Mouse (Mus musculus) MEL (cell line): Measurements from ENCODE around the gene Slc39a2. TPM values are rescaled to one million over a fixed set of nuclear protein-coding genes. Genes with fewer than 3 reads are reported as not detected.

Experiments
- DNase-seq: peaks from one replicate; pipeline ENCODE4 v3.0.0; 2011; ENCODE audit warnings: low read depth, low spot score
- H3K27ac ChIP-seq: 2 replicates; pipeline ENCODE4 v1.5.1; 2012; ENCODE audit warnings: low read depth, mild to moderate bottlenecking, control low read depth, low read length, moderate library complexity; ENCODE audit not compliant: control insufficient read depth
- H3K27me3 ChIP-seq, 2 experiments: fragments of 150-350 bp in 1 of 2; sonication (generic) in 1 of 2; 2 replicates each; pipeline ENCODE4 v1.6.1; 2012; ENCODE audit warnings: low read length in 2 of 2, mild to moderate bottlenecking in 2 of 2, improper control_type of control experiment in 1 of 2, moderate library complexity in 1 of 2; ENCODE audit not compliant: insufficient read depth in 2 of 2, control insufficient read depth in 1 of 2
- H3K36me3 ChIP-seq, 2 experiments: 2 replicates each; pipeline ENCODE4 v1.6.1; 2012 to 2014; ENCODE audit warnings: low read length in 2 of 2, improper control_type of control experiment in 1 of 2, inconsistent platforms in 1 of 2, mild to moderate bottlenecking in 1 of 2; ENCODE audit not compliant: insufficient read depth in 2 of 2, control insufficient read depth in 1 of 2
- H3K4me1 ChIP-seq, 2 experiments: fragments of 150-350 bp in 1 of 2; sonication (generic) in 1 of 2; 2 replicates each; pipeline ENCODE4 v1.6.1; 2012; ENCODE audit warnings: low read length in 2 of 2, improper control_type of control experiment in 1 of 2, mild to moderate bottlenecking in 1 of 2; ENCODE audit not compliant: insufficient read depth in 2 of 2, control insufficient read depth in 1 of 2
- H3K4me3 ChIP-seq, 2 experiments: fragments of 150-350 bp in 1 of 2; sonication (generic) in 1 of 2; 2 replicates each; pipeline ENCODE4 v1.5.1; 2012; ENCODE audit warnings: low read depth in 2 of 2, low read length in 2 of 2, mild to moderate bottlenecking in 2 of 2, moderate library complexity in 2 of 2, control low read depth in 1 of 2, improper control_type of control experiment in 1 of 2; ENCODE audit not compliant: control insufficient read depth in 1 of 2, insufficient read depth in 1 of 2
- H3K79me2 ChIP-seq: 2 replicates; pipeline ENCODE4 v1.6.1; 2012; ENCODE audit warnings: mild to moderate bottlenecking, low read length, moderate library complexity; ENCODE audit not compliant: control insufficient read depth, poor library complexity, insufficient read depth
- H3K9ac ChIP-seq: 2 replicates; pipeline ENCODE4 v1.6.1; 2012; ENCODE audit warnings: low read depth, mild to moderate bottlenecking, control low read depth, low read length, moderate library complexity; ENCODE audit not compliant: control insufficient read depth, poor library complexity, severe bottlenecking
- H3K9me3 ChIP-seq: fragments of 150-350 bp; sonication (generic); replicated peaks from 2 replicates; pipeline ENCODE4 v1.6.1; 2012; ENCODE audit warnings: mild to moderate bottlenecking, low read length, improper control_type of control experiment, moderate library complexity; ENCODE audit not compliant: insufficient read depth
- BHLHE40 ChIP-seq: IDR thresholded peaks from 2 replicates; pipeline ENCODE4 v1.6.1; 2012; ENCODE audit warnings: low read depth, mild to moderate bottlenecking, inconsistent platforms, low read length, improper control_type of control experiment, borderline replicate concordance
- CHD2 ChIP-seq: IDR thresholded peaks from 2 replicates; pipeline ENCODE4 v1.6.1; 2011; ENCODE audit warnings: low read length, improper control_type of control experiment
- EP300 ChIP-seq, 2 experiments: IDR thresholded peaks; 2 replicates each; pipeline ENCODE4 v1.6.1; 2011; ENCODE audit warnings: improper control_type of control experiment in 2 of 2, low read length in 2 of 2, low read depth in 1 of 2, mild to moderate bottlenecking in 1 of 2
- GATA1 ChIP-seq: IDR thresholded peaks from 2 replicates; pipeline ENCODE4 v1.6.1; 2011; ENCODE audit warnings: low read depth, low read length, improper control_type of control experiment
- HCFC1 ChIP-seq: IDR thresholded peaks from 2 replicates; pipeline ENCODE4 v1.6.1; 2012; ENCODE audit warnings: low read depth, mild to moderate bottlenecking, inconsistent platforms, low read length, improper control_type of control experiment, moderate library complexity
- MAFK ChIP-seq: IDR thresholded peaks from 2 replicates; pipeline ENCODE4 v1.6.1; 2011; ENCODE audit warnings: low read depth, mild to moderate bottlenecking, low read length, improper control_type of control experiment, borderline replicate concordance
- MAZ ChIP-seq: IDR thresholded peaks from 2 replicates; pipeline ENCODE4 v1.6.1; 2012; ENCODE audit warnings: low read depth, mild to moderate bottlenecking, inconsistent platforms, low read length, improper control_type of control experiment
- MXI1 ChIP-seq: IDR thresholded peaks from 2 replicates; pipeline ENCODE4 v1.6.1; 2011; ENCODE audit warnings: mild to moderate bottlenecking, low read depth, low read length, improper control_type of control experiment
- POLR2AphosphoS2 ChIP-seq: IDR thresholded peaks from 2 replicates; pipeline ENCODE4 v1.6.1; 2011; ENCODE audit warnings: low read length, improper control_type of control experiment
- POLR2AphosphoS5 ChIP-seq: IDR thresholded peaks from 2 replicates; pipeline ENCODE4 v1.6.1; 2012; ENCODE audit warnings: low read depth, borderline replicate concordance, mild to moderate bottlenecking, inconsistent platforms, low read length, moderate library complexity, mixed read lengths
- RAD21 ChIP-seq: IDR thresholded peaks from 2 replicates; pipeline ENCODE4 v1.6.1; 2011; ENCODE audit warnings: mild to moderate bottlenecking, low read depth, low read length, improper control_type of control experiment
- TAL1 ChIP-seq: IDR thresholded peaks from 2 replicates; pipeline ENCODE4 v1.6.1; 2012; ENCODE audit warnings: mild to moderate bottlenecking, inconsistent platforms, low read length, moderate library complexity, mixed read lengths
- TCF12 ChIP-seq: IDR thresholded peaks from 2 replicates; pipeline ENCODE4 v1.6.1; 2014; ENCODE audit warnings: low read depth, mild to moderate bottlenecking, inconsistent platforms, low read length, improper control_type of control experiment, moderate library complexity
- UBTF ChIP-seq: IDR thresholded peaks from 2 replicates; pipeline ENCODE4 v1.6.1; 2012; ENCODE audit warnings: low read depth, mild to moderate bottlenecking, inconsistent platforms, low read length, improper control_type of control experiment, moderate library complexity, borderline replicate concordance; ENCODE audit not compliant: insufficient read depth
- ZNF384 ChIP-seq: IDR thresholded peaks from 2 replicates; pipeline ENCODE4 v1.6.1; 2012; ENCODE audit warnings: low read depth, mild to moderate bottlenecking, inconsistent platforms, low read length, improper control_type of control experiment
- polyA plus RNA-seq, 2 experiments: library from polyadenylated mRNA; stranded (reverse) in 1 of 2; unstranded in 1 of 2; fragments of >175 nt in 1 of 2; fragments of >200 nt in 1 of 2; gene quantifications; 2 replicates each; pipeline versions ENCODE4 v1.2.1 to v1.2.4; 2012; ENCODE audit warnings: low replicate concordance in 2 of 2, low read depth in 1 of 2; ENCODE audit not compliant: insufficient read length in 2 of 2, insufficient read depth in 1 of 2, missing spikeins in 1 of 2
- total RNA-seq: library from RNA; depleted of rRNA; stranded (reverse); fragments of 300-350 nt; gene quantifications from 2 replicates; pipeline ENCODE4 v1.2.3, GENCODE M21; 2012

Slc39a2 gene
- total and polyA plus RNA-seq, 3 experiments = 0.07 TPM; not detected in 2

DNA sequence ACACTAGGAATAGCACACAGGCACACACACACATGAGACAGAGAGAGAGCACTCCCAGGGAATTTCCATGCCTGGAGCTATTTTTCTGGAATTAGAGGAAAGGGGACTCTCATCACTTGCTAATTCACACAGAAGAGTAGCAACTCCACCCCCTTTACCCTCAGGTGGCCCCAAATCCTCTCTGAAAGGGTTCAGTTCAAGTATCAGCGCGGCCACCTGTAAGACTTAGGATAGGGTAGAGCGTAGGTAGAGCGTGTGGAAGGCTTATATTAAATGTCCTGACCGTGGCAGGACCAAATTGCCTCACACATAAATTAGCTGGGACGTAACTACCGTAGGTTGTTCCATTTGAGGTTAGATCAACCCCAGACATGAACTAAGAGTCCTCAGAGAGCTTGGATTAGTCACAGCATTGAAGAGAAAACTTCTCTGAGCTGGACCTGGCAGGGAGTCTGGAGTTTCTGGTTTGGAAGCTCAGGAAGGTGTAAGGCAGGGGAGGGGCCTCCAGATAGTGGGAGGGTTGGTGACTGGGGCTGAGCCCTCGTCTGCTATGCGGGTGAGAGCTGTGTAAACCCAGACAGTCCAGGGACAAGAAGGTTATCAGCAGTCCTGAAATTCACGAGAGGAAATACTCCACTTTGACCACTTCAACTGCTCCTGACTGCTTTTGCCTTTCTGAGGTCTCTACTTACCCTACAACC, 555 bp downstream of the Slc39a2 start:
- no peaks in the 10 kb centered on the region for H3K27me3 ChIP-seq
- TF ChIP-seq POLR2AphosphoS5 (no peak), UBTF (no peak), POLR2AphosphoS2 (no peak), MXI1 (no peak), HCFC1 (no peak), MAFK (no peak), CHD2 (no peak), ZNF384 (peak; percentile 42; the same call in 1 of the 2 replicates), RAD21 (no peak)
- H3K27ac ChIP-seq = no peak overlapping the region
- no peak overlapping the region for H3K4me3 ChIP-seq
- no peaks in the 10 kb centered on the region for H3K79me2 ChIP-seq
- no peak for DNase-seq
- no peak overlapping the region for H3K9ac ChIP-seq
- peaks cover 3 to 17% of the 10 kb centered on the region in 2 experiments; a peak in 3 of 4 replicates for H3K4me1 ChIP-seq
- H3K9me3 ChIP-seq = no peaks in the 10 kb centered on the region
- H3K36me3 ChIP-seq = peaks cover 0 to 8% of the 10 kb centered on the region in 2 experiments; a peak in 2 of 4 replicates

GRCm38 (mm10) chr14:51893809-51894208, 1.1 kb downstream of the Slc39a2 start:
- TF ChIP-seq TCF12 (peak; percentile 53), GATA1 (0 out of 2 replicates have a peak, but pooled peaks have one; percentile 22), EP300 (IDR thresholded peaks at IDR 0.05; ENCODE audit: low read depth in 1 of 2, low read length in 2 of 2) (peak in 1 of 2 experiments; percentile 36; a peak in 1 of 4 replicates), TAL1 (peak; percentile 50), MAZ (no peak), BHLHE40 (no peak)
- Histone ChIP-seq H3K4me3 (no peak overlapping the region), H3K27me3 (no peaks in the 10 kb centered on the region), H3K9ac (no peak overlapping the region), H3K9me3 (no peaks in the 10 kb centered on the region), H3K36me3 (peaks cover 0 to 8% of the 10 kb centered on the region in 2 experiments; a peak in 2 of 4 replicates), H3K27ac (no peak overlapping the region), H3K4me1 (peaks cover 3 to 17% of the 10 kb centered on the region in 2 experiments; a peak in 3 of 4 replicates), H3K79me2 (no peaks in the 10 kb centered on the region)
- peak; percentile 31 for DNase-seq
